Mouse (Mus musculus) ES-E14 (cell line): ENCODE data around the gene Lin9.

ENCODE experiments used
- CHD2 ChIP-seq: IDR thresholded peaks from 2 replicates; pipeline ENCODE4 v1.6.1; 2014; ENCODE audit warnings: mild to moderate bottlenecking, low read depth, low read length, inconsistent platforms
- HCFC1 ChIP-seq: IDR thresholded peaks from 2 replicates; pipeline ENCODE4 v1.6.1; 2012; ENCODE audit warnings: low read length, inconsistent platforms, borderline replicate concordance; ENCODE audit not compliant: insufficient read depth
- ZC3H11A ChIP-seq: IDR thresholded peaks from 2 replicates; pipeline ENCODE4 v1.6.1; 2012; ENCODE audit warnings: low read depth, mild to moderate bottlenecking, inconsistent platforms, low read length, borderline replicate concordance

DNA sequence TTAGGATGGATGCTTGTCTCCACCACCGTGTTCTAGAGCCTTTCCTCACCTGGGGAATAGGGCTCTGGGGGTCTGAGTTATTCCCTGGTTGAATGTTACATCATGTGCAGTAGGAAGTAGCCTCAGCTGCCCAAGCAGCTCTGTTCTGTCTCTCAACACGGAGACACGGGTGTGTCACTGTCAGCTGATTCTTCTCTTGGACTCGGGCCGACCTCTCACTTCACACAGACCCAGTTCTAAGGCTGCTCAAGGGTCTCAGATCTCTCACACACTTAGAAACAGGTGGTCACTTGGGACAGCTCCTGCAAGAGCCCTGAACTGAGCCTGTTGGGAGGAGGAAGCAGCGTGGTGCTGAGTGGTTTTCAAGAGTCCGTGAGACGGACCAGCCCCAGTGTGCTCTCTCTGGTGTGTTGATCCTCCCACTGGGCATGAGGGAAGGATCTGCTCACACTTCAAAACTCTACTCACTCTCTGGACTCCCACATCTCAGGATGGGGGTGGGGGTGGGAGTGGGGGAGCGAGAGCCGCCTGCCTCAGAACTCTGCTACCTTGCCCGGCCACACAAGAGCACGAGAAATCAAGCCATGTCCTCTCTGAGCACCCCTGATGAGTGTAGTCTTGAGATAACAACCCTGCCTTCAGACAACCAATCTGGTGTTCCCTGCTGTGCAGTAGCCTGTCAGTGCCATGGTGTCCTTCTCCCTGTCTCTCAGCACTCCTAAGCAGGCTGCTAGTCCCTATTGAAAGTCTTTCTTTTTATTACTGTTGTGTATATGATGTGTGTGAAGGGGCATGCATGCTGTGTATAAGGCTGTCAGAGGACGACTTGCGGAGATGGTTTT, 68.2 kb downstream of the Lin9 start:
- TF ChIP-seq ZC3H11A: no peak
- no peak for TF ChIP-seq HCFC1
- no peak for TF ChIP-seq CHD2
